Mouse (Mus musculus) cerebellum, postnatal 14 days (tissue): ENCODE data around the gene Fam120b.
"Not testable (repeated sequence)": the region's sequence is repeated elsewhere in the genome, so short reads cannot be mapped to it uniquely, and the experiment has no call there.

ENCODE experiments used
- DNase-seq, 2 experiments: peaks; one replicate each; pipeline ENCODE4 v3.0.0; 2021; ENCODE audit warnings: mixed read lengths in 2 of 2

The Fam120b gene

DNA sequence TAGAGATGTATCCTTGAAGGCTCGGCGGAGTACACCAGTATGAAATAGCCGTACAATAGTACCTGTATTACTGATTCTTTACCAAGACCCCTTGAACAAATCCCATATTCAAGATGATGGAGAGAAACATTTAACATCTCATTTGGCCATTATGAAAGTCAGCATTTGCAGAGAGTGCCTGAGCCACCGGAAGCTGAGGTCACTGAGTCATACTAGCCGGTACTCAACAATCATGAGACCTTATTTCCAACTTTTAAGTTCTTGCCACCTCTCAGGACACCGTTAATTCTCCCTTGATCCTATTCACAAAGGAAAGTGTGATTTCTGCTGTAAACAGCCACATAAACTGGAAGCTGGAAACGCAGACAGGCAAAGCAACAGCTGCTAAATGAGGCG is 44.1 kb downstream of the Fam120b start:
- DNase-seq: no peak

DNA sequence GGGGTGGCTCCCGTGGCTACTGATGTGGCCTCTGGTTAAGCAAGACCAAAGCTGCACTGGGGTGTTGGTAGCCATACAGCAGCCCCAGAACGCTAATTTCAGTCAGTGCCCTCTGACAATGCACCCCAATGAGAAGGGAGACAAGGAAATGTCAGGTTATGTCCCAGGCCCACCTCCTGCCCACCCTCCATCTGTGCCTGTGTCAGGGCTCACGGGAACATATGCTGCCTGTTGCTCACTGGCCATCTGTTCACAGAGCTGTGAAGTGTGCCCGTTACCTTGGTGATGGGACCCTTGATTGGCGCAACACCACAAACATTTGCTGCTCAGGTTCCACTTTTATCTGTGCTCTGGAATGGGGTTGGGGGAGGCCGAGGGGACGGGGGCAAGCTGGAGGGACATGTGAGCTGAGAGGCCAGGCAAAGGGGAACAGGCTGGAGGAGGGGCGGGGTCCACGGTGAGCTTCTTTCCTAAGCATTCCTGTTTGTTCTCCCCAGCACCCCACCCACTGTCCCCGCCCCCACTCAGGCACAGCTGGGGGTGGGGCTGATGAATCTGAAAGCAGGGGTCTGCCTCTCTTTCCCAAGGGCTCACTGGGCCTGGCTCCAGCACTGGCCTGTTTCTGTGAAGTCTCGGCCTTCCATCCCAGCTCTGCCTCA is 44.6 kb downstream of the Fam120b start:
- peak; percentile 74 to 84 for DNase-seq

DNA sequence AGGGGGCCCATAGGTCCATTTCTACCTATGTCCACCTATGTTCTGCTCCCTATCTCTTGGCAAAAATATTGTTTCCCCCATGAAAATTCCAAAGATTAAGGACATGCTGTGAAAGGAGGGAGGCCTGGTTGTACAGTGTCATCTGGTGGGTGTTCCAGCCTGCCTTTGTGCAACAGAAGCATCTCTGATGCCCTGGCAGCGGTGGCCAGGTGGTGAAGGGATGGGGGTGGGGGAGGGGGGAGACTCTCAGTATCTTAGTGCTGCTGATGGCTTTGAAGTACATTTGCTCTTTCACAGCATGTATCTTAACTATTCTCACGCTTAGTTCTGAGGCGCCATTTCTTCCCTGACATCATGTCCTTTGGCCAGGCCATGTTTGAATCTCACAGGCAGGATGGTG is 49.4 kb downstream of the Fam120b start:
- DNase-seq: no peak

DNA sequence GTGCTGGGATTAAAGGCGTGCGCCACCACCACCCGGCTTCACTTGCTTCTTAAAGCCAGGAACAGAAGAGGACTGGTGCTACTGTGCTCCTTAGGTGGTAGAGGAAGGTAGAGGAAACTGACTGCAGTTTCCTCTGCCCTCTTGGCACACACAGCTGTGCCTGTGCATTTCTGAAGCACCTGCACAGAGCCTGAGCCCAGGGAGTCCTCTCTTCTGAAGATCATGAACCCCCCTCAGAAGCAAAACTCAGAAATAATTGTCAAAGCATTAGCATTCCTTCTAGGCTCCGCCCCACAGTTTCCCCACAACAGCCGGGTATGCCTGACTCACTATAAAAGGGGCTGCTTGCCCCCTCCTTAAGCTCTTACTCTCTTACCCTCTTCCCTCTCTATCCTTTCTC is 51.8 kb downstream of the Fam120b start:
- no peak for DNase-seq

DNA sequence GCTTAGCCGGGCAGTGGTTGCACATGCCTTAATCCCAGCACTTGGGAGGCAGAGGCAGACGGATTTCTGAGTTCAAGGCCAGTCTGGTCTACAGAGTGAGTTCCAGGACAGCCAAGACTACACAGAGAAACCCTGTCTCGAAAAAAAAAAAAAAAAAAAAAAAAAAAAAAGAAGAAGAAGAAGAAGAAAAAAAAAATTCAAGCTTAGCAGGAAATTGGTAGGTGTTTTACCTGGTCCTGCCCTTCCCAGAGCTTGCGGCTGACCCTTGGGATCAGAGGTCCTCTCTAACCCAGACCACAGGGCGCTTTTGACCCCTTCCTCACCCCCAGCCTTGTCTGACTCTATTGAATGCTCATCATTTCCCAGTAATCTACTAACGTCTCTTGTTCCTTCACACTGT is 53.1 kb downstream of the Fam120b start:
- not testable (repeated sequence) for DNase-seq

DNA sequence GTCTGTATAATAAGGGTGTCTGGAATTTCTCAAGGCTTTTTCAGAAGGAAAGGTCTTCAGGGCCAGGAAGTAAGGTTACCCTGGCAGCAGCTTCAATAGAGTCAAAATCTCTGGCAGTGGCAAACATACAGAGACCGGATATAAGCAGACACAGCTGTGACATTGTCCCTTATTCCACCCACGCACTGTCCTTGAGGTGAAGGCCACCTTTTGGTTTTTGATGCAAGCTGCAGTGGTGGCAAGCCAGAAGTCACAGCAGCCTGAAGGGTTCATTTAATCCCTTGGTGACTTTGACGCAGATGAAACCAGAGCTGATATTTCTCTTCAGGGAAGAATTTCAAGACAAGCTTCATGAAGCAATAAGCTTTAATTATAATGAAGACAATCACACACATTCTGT is 53.6 kb downstream of the Fam120b start:
- no peak for DNase-seq

DNA sequence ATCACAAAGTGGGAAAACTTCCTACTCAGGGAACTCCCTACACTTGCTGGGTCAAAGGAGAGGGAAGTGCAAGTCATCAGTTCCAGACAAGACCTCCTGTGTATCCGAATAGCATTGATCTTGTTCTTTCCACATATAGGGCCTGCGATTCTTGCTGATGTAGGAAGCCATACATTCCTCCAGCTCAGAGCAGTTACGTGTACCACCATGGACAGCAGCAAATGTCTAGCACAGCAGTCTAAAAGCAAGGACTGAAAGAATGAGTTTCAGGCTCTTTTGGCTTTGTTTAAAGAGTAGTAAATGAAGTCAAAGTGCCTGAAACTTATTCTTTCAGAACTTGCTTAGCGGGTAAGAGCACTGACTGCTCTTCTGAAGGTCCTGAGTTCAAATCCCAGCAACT is 59.2 kb downstream of the Fam120b start:
- DNase-seq: no peak

DNA sequence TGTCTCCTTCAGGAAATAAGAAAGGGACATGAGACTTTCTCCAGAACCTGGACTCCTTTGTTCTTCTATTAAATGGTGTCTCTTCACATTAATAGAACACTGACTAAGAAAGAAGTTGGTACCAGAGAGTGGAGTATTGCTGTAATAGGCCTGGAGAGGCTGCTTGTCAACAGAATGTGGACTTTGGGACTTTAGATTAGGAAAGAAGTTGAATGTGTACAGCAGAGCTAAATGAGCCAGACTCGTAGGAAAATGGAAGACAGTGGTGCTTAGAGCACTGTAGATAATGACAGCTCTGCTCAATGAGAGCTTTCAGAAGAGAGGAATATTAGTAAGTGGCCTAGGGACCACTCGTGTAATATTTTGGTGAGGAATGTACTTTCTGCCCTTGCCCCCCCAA is 60.6 kb downstream of the Fam120b start:
- no peak for DNase-seq

DNA sequence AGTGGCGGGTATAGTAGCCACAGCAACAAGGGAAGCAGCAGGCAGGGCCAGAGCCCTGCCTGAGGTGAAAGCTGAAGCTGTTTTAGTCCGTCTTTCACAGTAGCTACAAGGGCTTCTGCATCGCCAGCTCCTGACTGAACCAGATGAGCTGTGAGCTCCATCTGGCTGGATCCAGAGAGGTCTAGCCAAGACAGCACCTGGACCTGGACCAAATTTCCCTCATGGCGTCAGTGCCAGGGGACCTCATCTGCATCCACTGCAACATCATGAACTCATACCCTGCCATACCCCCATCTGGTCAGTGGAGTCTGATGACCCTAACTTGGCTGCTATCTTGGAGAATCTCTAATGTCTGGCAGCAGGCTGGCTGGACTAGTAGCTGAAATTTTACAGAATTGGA is 63.8 kb downstream of the Fam120b start:
- DNase-seq: no peak

DNA sequence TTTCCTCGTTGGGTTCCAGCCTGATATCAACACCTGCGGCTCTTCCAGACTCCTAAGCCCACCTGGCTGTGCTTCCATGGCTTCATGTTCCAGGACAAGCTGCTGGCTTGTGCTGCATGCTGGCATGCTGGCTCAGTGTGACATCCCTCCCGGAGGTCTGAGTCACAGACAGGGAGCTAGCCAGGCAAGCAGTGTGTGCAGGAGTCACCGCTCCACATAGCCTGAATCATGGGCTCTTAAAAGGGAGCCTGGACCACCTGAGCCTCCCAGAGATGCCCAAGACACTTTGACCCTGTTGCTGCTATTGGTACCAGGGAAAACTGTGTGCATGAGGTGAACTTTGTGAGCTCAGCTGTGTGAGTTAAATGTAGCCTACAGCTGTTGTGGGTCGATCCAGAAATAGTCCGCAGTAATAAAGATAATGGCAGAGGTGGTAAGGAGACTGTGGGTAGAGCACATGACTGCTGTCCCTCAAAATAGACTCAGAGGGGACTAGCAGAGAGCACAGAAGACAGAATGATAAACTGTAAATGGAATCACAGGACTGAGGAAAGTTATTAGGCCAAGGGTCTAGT is 66.0 kb downstream of the Fam120b start:
- no peak for DNase-seq

DNA sequence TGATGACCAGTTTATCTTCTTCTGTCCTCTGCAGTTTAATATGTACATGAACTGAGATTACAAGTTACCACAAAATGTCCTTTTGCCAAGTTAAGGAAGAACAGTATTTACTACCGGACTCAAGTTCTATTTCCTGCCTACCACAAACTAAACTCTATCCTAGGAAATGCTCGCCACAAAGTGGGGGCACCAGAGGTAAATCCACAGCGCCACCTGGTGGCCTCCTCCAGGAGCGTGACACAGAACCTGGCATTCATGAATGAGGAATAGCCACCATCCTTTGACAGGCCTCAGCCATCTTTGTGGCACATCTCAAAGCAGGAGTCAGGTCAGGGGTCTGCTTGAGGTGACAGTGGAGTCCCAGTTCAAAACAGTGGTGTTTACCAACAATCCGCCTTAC is 71.7 kb downstream of the Fam120b start:
- DNase-seq: peak; percentile 87 to 90

DNA sequence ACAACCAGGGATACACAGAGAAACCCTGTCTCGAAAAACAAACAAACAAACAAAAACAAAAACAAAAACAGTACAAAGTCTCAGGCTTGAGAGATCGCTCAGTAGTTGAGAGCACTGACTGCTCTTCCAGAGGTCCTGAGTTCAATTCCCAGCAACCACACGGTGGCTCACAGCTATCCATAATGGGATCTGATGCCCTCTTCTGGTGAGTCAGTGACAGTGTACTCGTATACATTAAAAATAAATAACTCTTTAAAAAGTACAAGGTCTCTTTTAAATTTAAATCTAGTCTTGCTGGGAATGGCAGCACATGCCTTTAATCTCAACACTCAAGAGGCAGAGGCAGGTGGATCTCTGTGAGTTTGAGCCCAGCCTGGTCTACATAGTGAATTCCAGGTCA is 76.7 kb downstream of the Fam120b start:
- DNase-seq: no peak
